Mouse (Mus musculus) thymus, adult 2 months (tissue): ENCODE measurements around the gene Nr2f2.

Source experiments
- CTCF ChIP-seq: fragments of 200-500 bp; IDR thresholded peaks from 2 replicates; pipeline ENCODE4 v1.5.1; 2012; ENCODE audit warnings: mild to moderate bottlenecking, control low read depth, low read length, moderate library complexity, borderline replicate concordance; ENCODE audit not compliant: control insufficient read depth, poor library complexity, insufficient read depth; ENCODE audit errors: extremely low read depth
- POLR2A ChIP-seq: fragments of 200-500 bp; IDR thresholded peaks from 2 replicates; pipeline ENCODE4 v1.6.1; 2012; ENCODE audit warnings: mild to moderate bottlenecking, low read length, control low read depth, moderate library complexity; ENCODE audit not compliant: control insufficient read depth, poor library complexity, insufficient read depth; ENCODE audit errors: extremely low read depth

- no peak for TF ChIP-seq POLR2A
- TF ChIP-seq CTCF = no peak
Observed at GRCm38 (mm10) chr7:70338265-70338640, 28.3 kb downstream of the Nr2f2 start.
